Mouse (Mus musculus): ENCODE results near the gene Mphosph6. TPM values are rescaled to one million over a fixed set of nuclear protein-coding genes. Genes with fewer than 3 reads are reported as not detected.

The Mphosph6 gene
- total RNA-seq, 2 experiments from 2014 or later, result 14.3 to 16.2 TPM

DNA sequence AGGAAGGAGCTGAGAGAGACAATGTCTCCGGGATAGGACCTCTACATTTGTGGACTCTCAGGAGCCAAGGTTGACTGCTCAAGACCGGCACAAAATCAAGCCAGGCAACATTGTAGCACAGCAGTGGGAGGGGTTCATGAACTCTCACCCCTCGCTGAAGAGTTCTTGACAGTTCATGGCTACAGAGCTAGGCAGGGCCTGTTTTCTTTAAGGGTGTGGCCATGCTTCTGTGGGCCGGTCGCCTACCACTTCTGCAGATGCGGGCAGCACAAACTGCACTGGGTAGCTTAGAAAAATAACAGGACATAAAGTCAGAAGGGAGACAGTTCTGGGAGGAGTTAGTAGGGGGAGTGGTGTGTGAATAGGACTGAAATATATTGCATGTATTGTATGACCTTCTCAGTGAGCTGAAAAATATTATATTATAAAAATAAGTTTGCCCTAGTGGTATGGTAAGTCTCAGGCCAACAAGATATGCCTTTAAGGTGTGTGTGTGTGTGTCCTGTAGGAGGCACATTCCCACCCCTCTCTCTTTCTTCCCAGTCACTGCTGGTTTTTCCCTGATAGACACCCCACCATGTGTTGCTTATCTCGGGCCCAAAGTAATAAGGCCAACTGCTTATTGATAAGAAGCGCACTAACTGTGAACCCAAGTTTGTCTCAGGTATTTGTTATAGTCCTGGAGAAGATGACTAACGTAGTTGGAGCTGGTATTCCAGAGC, 30.5 kb downstream of the Mphosph6 start:
- no peak for DNase-seq

DNA sequence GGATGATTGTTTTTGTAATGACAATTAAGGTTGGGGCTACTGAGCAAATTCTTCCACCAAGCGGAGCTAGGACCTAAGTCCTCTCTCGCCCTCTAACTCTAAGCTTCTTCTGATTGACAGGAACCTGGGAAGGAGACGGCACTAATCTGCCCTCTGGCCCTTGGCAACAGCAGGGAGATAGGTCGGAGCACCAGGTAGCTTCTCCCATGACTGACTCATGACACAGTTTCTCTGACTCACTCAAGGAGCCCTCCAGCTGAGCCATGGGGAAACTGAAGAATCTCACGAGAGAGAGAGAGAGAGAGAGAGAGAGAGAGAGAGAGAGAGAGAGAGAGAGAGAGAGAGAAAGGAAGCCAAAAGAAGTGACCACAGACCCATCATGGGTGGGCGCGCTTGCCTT, 32.8 kb downstream of the Mphosph6 start:
- no peak for DNase-seq

GRCm38 (mm10) chr8:117765947-117766346, 35.8 kb downstream of the Mphosph6 start:
- no peak for DNase-seq

- no peak for DNase-seq
These were observed 37.1 kb downstream of the Mphosph6 start for GRCm38 (mm10) chr8:117764625-117765024.

GRCm38 (mm10) chr8:117762776-117763175, 39.0 kb downstream of the Mphosph6 start:
- DNase-seq, result no peak

DNA sequence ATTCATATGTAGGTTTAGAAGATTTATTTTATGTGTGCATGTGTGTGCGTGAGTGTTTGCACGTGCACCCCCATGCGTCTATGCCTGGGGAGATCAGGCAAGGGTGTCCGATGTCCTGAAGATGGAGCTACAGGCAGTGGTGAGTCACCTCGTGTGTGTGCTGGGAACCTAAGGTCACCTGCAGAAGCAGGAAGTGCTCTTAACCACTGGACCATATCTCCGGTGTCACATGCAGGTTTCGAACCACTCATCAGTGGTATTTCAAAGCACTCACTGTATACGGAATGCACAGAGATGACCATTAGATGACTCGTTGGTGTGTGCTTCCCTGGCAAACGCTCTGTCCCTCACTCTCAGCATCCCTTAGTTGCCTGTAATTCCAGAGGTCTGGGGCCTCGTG, 43.8 kb downstream of the Mphosph6 start:
- no peak for DNase-seq

DNA sequence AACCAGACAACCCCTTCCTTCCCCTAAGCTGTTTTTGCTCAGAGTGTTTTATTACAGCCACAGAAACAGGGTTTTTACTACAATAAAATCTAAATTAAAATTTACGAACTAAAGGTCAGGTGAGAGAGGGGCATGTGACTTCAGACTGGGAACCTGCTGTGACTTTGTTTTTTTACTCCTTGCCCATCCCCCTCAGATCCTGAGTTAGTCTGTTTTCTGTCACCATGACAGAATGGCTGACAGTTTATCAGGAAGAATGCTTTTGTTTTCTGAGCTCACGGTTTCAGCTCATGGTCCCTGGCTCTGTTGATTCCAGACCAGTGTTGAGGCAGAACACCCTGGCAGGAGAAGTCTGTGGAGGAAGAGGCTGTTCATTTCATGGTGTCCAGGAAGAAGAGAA, 52.3 kb downstream of the Mphosph6 start:
- no peak for DNase-seq

DNA sequence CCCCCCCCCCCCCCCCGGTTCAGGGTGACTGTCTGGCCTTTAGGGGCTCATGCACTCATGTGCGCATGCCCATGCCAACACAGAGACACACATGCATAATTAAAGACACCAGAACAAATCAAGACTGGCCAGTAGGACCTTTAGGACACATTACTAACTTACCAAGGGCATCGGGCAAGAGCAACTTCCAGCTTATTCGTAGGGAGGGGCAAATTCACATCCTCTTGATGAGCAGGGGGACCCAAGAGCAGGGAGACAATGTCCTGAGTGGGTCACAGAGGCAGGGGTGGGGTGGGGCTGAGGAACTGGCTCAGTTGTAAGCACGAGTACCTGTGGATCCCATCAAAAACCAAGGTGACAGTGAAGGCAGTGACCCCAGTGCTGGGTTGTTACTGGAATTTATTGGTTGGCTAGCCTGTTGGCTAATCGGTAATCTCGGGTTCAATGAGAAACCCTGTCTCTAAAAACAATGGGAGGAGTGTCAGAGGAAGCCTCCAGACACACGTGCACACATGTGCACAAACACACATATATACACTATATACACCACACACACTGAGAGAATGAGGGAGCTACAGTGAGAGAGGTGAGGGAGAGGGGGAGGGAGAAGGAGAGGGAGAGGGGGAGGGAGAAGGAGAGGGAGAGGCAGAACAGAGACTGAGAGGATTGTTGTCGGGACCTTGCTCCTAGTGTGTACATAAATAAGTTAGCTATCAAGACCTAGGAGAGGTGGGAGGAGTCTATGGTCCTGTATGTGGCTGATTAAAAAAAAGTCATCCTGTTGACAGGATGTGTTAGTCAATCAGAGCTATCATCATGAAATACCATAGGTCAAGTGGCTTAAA, 53.6 kb downstream of the Mphosph6 start:
- DNase-seq, result no peak

DNA sequence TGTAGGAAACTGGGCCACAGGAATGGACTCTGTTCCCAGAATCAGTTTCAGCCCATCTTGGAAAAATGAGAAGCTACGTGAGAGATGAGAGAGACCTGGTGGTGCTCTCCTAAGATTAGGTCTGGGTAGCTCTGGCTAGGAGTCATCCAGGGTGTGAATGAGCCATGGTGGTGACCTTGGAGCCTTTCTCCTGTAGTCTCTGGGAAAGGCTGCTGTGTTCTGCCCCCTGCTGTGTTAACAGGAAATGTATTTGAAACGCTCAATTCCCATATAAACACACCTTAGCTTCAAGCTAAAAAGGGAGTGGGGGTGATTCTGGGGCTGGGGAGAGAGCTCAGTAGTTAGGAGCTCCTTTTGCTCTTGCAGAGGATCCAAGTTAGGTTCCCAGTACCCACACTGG, 54.3 kb downstream of the Mphosph6 start:
- DNase-seq, result no peak

DNA sequence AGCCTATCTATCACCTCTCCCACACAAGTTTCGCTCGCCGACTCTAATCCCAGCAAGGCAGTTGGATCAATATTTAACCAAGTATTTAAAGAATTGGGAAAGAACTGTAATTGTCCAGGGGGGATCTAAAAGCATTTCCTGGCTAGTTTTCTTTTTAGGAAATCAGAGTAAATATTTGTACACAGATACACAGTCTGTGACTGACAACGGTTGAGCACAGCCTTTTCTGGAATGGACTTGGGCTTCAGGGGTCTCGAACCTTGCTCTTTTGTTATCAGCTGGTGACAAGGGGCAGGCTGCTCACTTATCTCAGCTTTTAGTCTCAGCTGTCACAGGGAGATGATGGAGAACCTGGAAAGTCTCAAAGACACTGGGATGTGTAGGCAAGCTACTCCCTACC, 55.1 kb downstream of the Mphosph6 start:
- no peak for DNase-seq

GRCm38 (mm10) chr8:117742431-117743012, 59.2 kb downstream of the Mphosph6 start:
- no peak for DNase-seq

Other genes with a start within 250 kb of the Mphosph6 start
- gene Sdr42e1, start 128.3 kb downstream of the Mphosph6 start, total RNA-seq (2021), result 1 to 10 TPM; 1.3 TPM
- under 1 TPM in 1 of 2 experiments, not detected in 1; 0.66 TPM for gene Hsd17b2, start 100.0 kb downstream of the Mphosph6 start, total RNA-seq (2021)

Data from adrenal gland, postnatal 36 days (tissue).